Mouse (Mus musculus): ENCODE data around the gene Ndufs3. TPM values are rescaled to one million over a fixed set of nuclear protein-coding genes. Genes with fewer than 3 reads are reported as not detected.

Gene Ndufs3
- total and polyA plus RNA-seq, 3 experiments = 133 to 185 (median 182) TPM

DNA sequence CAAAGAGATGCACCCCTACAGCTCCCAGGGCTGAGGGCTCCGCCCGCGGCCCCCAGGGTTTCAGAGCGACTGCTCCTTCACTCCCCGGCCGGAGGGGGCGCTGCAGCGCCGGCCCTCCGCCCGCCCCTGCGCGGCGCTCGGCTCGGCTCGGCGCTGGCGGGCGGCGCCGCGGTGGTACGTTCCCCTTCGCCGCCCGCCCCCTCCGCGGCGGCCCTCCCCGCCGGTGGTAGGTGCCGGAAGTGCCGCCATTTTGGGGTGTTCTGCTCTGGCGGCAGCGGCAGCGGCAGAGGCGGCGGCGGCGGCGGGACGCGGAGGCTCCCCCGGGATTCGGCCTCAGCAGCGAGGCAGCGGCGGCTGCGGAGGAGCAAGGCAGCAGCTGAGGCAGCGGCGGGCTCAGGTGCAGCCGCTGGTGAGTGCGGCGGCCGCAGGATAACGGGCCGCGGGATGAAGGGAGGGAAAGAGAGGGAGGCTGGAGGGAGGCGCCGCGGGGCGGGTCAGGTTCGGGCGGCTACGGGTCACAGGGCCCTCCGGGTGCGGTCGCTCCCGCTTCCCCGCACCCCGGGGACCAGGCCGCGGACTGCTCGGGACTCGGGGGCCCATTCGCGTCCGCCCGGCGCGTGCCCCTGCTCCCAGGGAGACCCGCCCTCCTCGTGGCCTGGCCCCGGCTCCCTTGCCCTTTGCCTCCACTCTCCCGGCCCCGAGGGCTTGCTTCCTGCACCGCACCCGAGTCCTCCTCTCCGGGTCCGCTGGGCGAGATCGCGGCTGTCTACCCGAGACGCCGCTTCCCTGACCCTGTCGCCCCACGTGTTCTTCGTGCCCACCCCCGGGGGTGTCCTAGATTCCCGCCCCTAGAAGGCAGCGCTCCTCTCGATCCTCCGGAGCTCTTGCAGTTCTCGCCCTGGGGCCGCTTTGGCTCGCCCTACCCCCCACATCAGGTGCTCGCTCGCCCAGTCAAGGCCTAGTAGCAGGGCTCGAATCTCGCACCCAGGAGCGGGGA, 35.9 kb upstream of the Ndufs3 start, which contains the start of gene Celf1:
TSS of gene Celf1 (plus strand) at position 150 of the 997 bp plus-strand sequence.
- dilution Hi-C loops (cut with MboI; ENCODE audit: extremely low pct_ligation_motif_present, extremely low pct_unique_long_range_greater_than_20kb, low sequenced_read_pairs) (no loop called here), in situ Hi-C loops (cut with MboI; ENCODE audit: low pct_ligation_motif_present, low pct_unique_long_range_greater_than_20kb, low sequenced_read_pairs) (no loop called here)
- DNase-seq (ENCODE audit: extremely low read depth) = peak; percentile 77

DNA sequence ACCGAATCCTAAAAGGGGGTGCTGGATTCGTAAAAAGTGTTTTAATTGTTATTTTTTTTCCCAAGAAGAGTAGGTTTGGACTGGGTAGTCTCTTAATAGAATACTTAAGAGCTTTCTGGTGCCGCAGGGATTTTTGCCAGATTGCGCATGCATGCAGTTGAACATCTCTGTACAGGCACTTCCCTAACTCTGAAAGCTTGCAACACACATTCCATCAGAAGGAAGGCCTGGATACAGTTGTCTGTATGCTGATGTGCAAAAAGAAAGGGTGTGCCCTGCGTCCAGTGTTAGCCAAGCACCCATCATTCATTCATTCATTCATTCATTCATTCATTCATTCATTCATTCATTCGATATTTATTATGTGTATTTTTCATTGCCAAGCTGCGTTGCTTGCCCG, 35.1 kb upstream of the Ndufs3 start:
- dilution Hi-C loops (cut with MboI; ENCODE audit: extremely low pct_ligation_motif_present, extremely low pct_unique_long_range_greater_than_20kb, low sequenced_read_pairs) (no loop called here), in situ Hi-C loops (cut with MboI; ENCODE audit: low pct_ligation_motif_present, low pct_unique_long_range_greater_than_20kb, low sequenced_read_pairs) (no loop called here)
- no peak for TF ChIP-seq IRF4 (IDR thresholded peaks at IDR 0.05; ENCODE audit: low read depth, low read length)
- no peak for TF ChIP-seq KAT2A (IDR thresholded peaks at IDR 0.05; ENCODE audit: insufficient replicate concordance, low read length)
- no peak for TF ChIP-seq ZMIZ1 (IDR thresholded peaks at IDR 0.05; ENCODE audit: low read depth, low read length)
- peak; percentile 30; the same call in 1 of the 2 replicates for TF ChIP-seq SIN3A (IDR thresholded peaks at IDR 0.05; ENCODE audit: low read length)
- TF ChIP-seq TCF12 (IDR thresholded peaks at IDR 0.05; ENCODE audit: low read depth, low read length) = no peak
- TF ChIP-seq MAX (IDR thresholded peaks at IDR 0.05; ENCODE audit: low read length) = 0 out of 2 replicates have a peak, but pooled peaks have one; percentile 14
- TF ChIP-seq GABPA (IDR thresholded peaks at IDR 0.05; ENCODE audit: insufficient replicate concordance, low read depth, low read length) = no peak
- H3K4me2 ChIP-seq (ENCODE audit: insufficient read depth, low read depth, poor library complexity, severe bottlenecking) = peak overlapping the region; percentile 67
- no peaks in the 10 kb centered on the region for H3K27me3 ChIP-seq (replicated peaks)
- H3K9me3 ChIP-seq (replicated peaks; ENCODE audit: low read length) = no peaks in the 10 kb centered on the region
- peak overlapping the region; percentile 49; the same call in 1 of the 2 replicates for H3K9ac ChIP-seq (ENCODE audit: insufficient read depth, low read depth)
- no peak overlapping the region for H3K27ac ChIP-seq (ENCODE audit: insufficient read depth, low read depth)
- peaks cover 3 to 9% of the 10 kb centered on the region in 2 experiments for H3K36me3 ChIP-seq (replicated peaks in 1 of 2; ENCODE audit: control insufficient read depth in 1 of 2, insufficient read depth in 1 of 2, low read length in 1 of 2)
- peak overlapping the region; percentile 53 to 82 (median 62) for H3K4me3 ChIP-seq (replicated peaks in 1 of 3; ENCODE audit: low read depth in 2 of 3, low read length in 2 of 3, poor library complexity in 1 of 3)
- H3K4me1 ChIP-seq (ENCODE audit: control insufficient read depth in 1 of 2, insufficient read depth in 2 of 2) = peaks cover 4 to 35% of the 10 kb centered on the region in 2 experiments
- DNase-seq (ENCODE audit: extremely low read depth) = no peak
- H3K79me2 ChIP-seq (replicated peaks; ENCODE audit: control insufficient read depth, extremely low read depth, insufficient read depth, poor library complexity, severe bottlenecking) = peaks cover 44% of the 10 kb centered on the region

More for the DNA sequence above, 35.9 kb upstream of the Ndufs3 start, which contains the start of gene Celf1:
- peaks cover 3 to 11% of the 10 kb centered on the region in 2 experiments for H3K36me3 ChIP-seq (replicated peaks in 1 of 2; ENCODE audit: control insufficient read depth in 1 of 2, insufficient read depth in 1 of 2, low read length in 1 of 2)
- H3K4me2 ChIP-seq (ENCODE audit: insufficient read depth, low read depth, poor library complexity, severe bottlenecking) = peak within 1 kb of the TSS; percentile 80
- no peaks in the 10 kb centered on the region for H3K27me3 ChIP-seq (replicated peaks)
- H3K4me3 ChIP-seq (replicated peaks in 1 of 3; ENCODE audit: low read depth in 2 of 3, low read length in 2 of 3, poor library complexity in 1 of 3) = peak within 1 kb of the TSS; percentile 80 to 99 (median 82)
- TF ChIP-seq MYC (IDR thresholded peaks at IDR 0.05; ENCODE audit: low read depth, low read length) = peak; percentile 82; the same call in 1 of the 2 replicates
- peak; percentile 94; the same call in 1 of the 2 replicates for TF ChIP-seq MXI1 (IDR thresholded peaks at IDR 0.05; ENCODE audit: low read depth, low read length)
- TF ChIP-seq IRF4 (IDR thresholded peaks at IDR 0.05; ENCODE audit: low read depth, low read length) = peak; percentile 7; the same call in 1 of the 2 replicates
- TF ChIP-seq ZKSCAN1 (IDR thresholded peaks at IDR 0.05; ENCODE audit: borderline replicate concordance, low read depth, low read length) = no peak
- TF ChIP-seq ELF1 (IDR thresholded peaks at IDR 0.05; ENCODE audit: low read depth, low read length) = peak; percentile 72
- TF ChIP-seq MAZ (IDR thresholded peaks at IDR 0.05; ENCODE audit: low read depth, low read length) = peak; percentile 22; the same call in 1 of the 2 replicates
- TF ChIP-seq CTCF (conservative IDR thresholded peaks at IDR 0.05 in 1 of 2, IDR thresholded peaks at IDR 0.05 in 1 of 2; ENCODE audit: low read depth in 2 of 2, low read length in 2 of 2) = peak in 1 of 2 experiments; percentile 75; a peak in 2 of 4 replicates
- no peak for TF ChIP-seq RCOR1 (conservative IDR thresholded peaks at IDR 0.05; ENCODE audit: low read depth, low read length)
- peak; percentile 66 for TF ChIP-seq MAX (IDR thresholded peaks at IDR 0.05; ENCODE audit: low read length)
- TF ChIP-seq JUND (conservative IDR thresholded peaks at IDR 0.05; ENCODE audit: low read depth, low read length) = no peak
- no peak; the same call in 1 of the 2 replicates for TF ChIP-seq CHD1 (IDR thresholded peaks at IDR 0.05; ENCODE audit: low read depth, low read length)
- TF ChIP-seq RAD21 (IDR thresholded peaks at IDR 0.05; ENCODE audit: low read depth, low read length) = peak; percentile 13
- TF ChIP-seq SIN3A (IDR thresholded peaks at IDR 0.05; ENCODE audit: low read length) = peak; percentile 68
- TF ChIP-seq POLR2A (IDR thresholded peaks at IDR 0.05; ENCODE audit: low read depth, low read length) = peak; percentile 66; the same call in 1 of the 2 replicates
- TF ChIP-seq UBTF (IDR thresholded peaks at IDR 0.05; ENCODE audit: low read depth, low read length) = peak; percentile 86
- TF ChIP-seq ZMIZ1 (IDR thresholded peaks at IDR 0.05; ENCODE audit: low read depth, low read length) = no peak
- no peak for TF ChIP-seq SMC3 (IDR thresholded peaks at IDR 0.05; ENCODE audit: low read depth, low read length)
- TF ChIP-seq ZNF384 (IDR thresholded peaks at IDR 0.05; ENCODE audit: low read depth, low read length) = no peak
- peak; percentile 57; the same call in 1 of the 2 replicates for TF ChIP-seq HCFC1 (IDR thresholded peaks at IDR 0.05; ENCODE audit: low read depth, low read length)
- TF ChIP-seq NELFE (IDR thresholded peaks at IDR 0.05; ENCODE audit: low read depth, low read length) = peak; percentile 63
- TF ChIP-seq E2F4 (IDR thresholded peaks at IDR 0.05; ENCODE audit: insufficient replicate concordance, low read depth, low read length) = no peak
- TF ChIP-seq JUN (IDR thresholded peaks at IDR 0.05; ENCODE audit: insufficient read depth, low read depth, low read length) = no peak
- TF ChIP-seq CHD2 (IDR thresholded peaks at IDR 0.05; ENCODE audit: low read length) = peak; percentile 69
- TF ChIP-seq EP300 (IDR thresholded peaks at IDR 0.05; ENCODE audit: low read length) = no peak
- no peak for TF ChIP-seq ETS1 (conservative IDR thresholded peaks at IDR 0.05; ENCODE audit: low read depth, low read length)
- TF ChIP-seq NRF1 (IDR thresholded peaks at IDR 0.05; ENCODE audit: low read depth, low read length) = peak; percentile 74
- peak; percentile 56; the same call in 1 of the 2 replicates for TF ChIP-seq TCF12 (IDR thresholded peaks at IDR 0.05; ENCODE audit: low read depth, low read length)
- TF ChIP-seq USF1 (IDR thresholded peaks at IDR 0.05; ENCODE audit: low read depth, low read length) = peak; percentile 34
- H3K79me2 ChIP-seq (replicated peaks; ENCODE audit: control insufficient read depth, extremely low read depth, insufficient read depth, poor library complexity, severe bottlenecking) = peaks cover 51% of the 10 kb centered on the region
- peaks cover 6 to 43% of the 10 kb centered on the region in 2 experiments for H3K4me1 ChIP-seq (ENCODE audit: control insufficient read depth in 1 of 2, insufficient read depth in 2 of 2)
- peak within 1 kb of the TSS; percentile 95 for H3K9ac ChIP-seq (ENCODE audit: insufficient read depth, low read depth)
- peak within 1 kb of the TSS; percentile 90 for H3K27ac ChIP-seq (ENCODE audit: insufficient read depth, low read depth)
- no peaks in the 10 kb centered on the region for H3K9me3 ChIP-seq (replicated peaks; ENCODE audit: low read length)
